Mouse (Mus musculus) large intestine, adult 2 months (tissue): ENCODE measurements around the gene S100a3. TPM values are rescaled to one million over a fixed set of nuclear protein-coding genes. Genes with fewer than 3 reads are reported as not detected.

ENCODE experiments used
- DNase-seq: peaks from one replicate; pipeline ENCODE4 v3.0.0-alpha.2; 2012; ENCODE audit warnings: low read depth, low spot score
- WGBS: fragments of 180-500 bp; shearing (Covaris S2); methylation state at CpG from one replicate; pipeline ENCODE4 v1.1.7; 2018; 5-methylcytosine and 5-hydroxymethylcytosine counted together
- polyA plus RNA-seq: library from polyadenylated mRNA; depleted of rRNA; stranded (reverse); fragments of >200 nt; gene quantifications from 2 replicates; pipeline ENCODE4 v1.2.3, GENCODE M21; 2012

S100a3 gene
- polyA plus RNA-seq, 1 experiment, result 0.76 TPM

DNA sequence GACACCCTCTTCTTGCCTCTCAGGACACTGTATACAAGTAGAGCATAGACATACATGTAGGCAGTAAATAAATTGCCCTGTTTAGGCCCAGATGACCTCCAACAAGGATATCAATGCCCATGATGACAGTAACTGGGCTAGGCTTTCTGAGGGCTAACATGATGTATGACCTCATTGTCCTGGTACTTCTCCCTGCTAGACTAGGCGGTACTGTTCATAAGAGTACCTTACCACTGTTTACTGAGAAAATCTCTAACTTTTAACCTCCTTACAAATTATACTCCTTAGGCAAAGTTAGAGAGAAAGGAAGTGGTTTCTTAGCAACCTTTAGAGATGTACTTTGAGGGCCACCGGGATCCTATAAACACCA lies 10.0 kb upstream of the S100a3 start:
- no peak for DNase-seq
- WGBS, result 42% methylated on average over 2 of the region's 2 CpGs

DNA sequence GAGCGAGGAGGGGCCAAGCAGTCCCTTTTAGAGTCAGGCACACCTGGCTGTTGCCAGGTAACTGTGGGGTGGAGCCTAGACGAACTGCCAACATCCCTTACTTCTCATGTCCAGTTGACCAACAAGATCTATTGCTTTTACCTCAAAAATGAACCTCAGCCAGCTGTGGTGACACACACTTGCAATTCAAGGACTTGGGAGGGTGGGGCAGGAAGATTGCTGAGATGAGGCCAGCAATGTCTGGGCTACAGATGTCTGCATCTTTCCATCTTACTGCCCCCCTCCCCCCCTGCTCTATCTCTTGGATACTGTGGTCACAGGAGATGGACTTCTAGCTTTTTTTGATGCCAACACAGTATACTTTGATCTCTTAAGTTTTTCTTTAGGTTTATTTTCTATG lies 8.1 kb upstream of the S100a3 start:
- WGBS, result 56% methylated on average over 2 of the region's 2 CpGs

DNA sequence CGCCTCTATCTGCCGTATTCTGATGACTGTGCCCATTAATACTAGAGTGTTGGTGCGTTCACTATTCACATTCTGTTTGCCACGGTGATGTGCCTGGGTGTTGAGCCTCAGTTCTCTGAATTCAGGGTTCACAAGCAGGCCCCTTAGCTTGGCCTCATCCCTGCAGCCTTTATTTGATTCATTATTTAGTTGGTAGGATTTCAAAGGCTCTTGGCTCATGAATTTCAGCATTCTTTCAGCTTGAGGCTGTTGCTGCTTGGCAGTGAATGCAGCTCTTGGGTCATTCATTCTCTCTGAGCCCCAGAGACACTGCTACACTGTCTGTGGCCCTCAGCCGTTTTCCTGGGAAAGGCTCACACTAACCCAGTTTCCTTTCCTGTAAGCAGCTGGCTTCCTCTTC lies 4.4 kb upstream of the S100a3 start:
- WGBS, result 68% methylated on average over 5 of the region's 5 CpGs
- DNase-seq, result no peak

More for the DNA sequence above, 8.1 kb upstream of the S100a3 start:
- no peak for DNase-seq

DNA sequence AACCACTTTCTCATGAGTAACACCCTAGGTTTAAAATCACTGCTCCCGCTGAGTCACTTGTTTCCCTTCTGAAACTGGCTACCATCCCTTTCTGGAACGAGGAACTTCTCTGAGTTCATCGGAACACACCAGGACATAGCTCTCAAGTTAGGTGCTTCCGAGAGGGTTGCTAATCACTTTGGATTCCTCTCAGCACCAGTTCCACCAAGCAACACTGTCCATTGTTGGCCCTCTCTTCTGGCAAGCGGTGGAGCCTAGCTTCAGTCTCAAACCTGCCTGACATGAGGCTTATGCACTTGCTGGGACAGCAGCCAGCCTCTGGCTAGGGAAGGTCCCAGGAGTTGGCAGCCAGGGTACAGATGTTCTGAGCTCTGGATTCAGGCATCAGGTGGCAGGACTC lies 14.3 kb downstream of the S100a3 start:
- DNase-seq, result no peak
- 67% methylated on average over 5 of the region's 5 CpGs for WGBS

DNA sequence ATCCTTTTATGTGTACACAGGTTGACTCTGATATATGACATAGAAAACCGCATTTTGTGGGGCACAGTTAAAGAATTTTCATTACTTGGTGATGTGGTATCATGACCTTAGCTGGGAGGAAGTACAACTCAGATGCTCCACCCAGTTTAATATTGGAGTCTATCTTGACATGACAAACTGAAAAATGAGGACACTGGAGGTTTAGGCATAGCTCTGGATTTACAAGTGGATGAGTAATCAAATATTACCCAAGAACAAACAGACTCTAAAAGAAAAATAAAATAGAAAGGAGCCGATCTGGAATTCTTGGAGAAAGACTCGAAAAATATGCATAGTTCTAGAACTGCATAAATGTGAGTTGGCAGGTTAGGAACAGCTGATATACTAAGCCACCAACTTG lies 14.9 kb downstream of the S100a3 start:
- 23% methylated on average over 3 of the region's 3 CpGs for WGBS
- DNase-seq, result no peak

DNA sequence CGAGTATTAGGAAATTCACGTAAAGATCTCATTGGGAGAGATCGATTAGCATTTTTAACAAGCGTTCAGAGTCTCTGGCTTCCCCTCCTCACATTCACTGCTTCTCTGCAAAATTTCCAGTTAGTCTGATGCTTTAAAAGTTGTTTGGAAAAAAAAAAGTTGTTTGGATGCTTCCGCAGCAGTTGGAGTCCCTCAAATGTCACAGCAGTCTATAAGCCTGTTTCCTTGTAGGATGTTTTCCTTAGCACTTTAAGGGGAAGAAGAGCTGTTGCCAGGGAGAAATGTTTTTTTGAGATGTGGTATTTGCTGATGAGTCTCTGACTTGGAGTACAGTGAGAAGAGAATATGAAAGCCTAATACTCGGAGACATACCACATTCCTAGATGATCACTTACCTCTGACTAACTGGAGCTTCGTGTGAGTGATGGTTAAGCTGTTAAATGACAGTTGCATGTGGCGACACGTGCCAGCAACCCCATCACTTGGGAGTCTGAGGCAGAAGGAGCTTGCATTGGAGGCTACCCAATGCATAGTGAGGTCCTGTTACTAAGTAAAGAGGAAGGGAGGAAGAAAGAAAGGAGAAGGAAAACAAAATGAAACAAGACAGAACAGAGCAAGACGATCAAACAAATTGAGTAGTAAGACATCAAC lies 16.1 kb downstream of the S100a3 start:
- WGBS, result 74% methylated on average over 10 of the region's 10 CpGs
- DNase-seq, result no peak

DNA sequence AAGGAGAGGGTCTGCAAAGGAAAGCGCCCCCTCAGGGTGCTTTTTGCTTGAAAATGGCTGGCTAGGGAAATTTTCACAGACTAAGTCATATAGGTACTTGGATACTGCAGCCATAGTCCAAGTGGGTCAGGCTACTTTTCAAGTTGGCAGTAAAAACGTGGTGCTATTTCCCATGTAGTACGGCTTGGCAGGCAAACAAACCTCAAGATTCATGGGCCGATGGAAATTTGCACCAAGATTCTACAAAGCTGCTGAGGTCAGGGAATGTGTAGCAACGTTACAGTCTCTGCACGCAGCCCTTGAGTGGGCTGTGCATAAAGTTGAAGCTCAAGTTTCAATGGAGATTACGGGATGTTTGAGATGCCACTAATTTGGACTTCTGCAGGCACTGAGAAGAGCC lies 19.1 kb downstream of the S100a3 start:
- DNase-seq, result no peak
- 68% methylated on average over 7 of the region's 7 CpGs for WGBS

DNA sequence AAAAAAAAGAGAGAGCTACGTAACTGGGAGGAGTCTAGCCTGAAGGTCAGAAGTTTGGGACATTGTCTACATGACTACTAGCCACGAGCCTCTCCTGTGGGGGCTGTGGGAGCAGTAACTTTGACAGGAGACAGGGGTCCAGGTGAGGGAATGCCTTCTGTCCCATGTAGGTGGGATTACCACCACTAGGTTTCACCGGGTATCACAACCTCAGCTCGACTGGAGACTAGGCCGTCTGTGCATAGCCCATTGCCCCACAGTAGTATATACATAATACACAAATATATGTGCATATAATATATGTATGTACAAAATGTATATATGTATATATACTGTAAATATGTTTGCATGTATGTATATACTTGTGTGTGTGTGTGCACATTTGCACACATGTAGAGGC lies 20.8 kb downstream of the S100a3 start:
- WGBS, result 98% methylated on average over 5 of the region's 5 CpGs

DNA sequence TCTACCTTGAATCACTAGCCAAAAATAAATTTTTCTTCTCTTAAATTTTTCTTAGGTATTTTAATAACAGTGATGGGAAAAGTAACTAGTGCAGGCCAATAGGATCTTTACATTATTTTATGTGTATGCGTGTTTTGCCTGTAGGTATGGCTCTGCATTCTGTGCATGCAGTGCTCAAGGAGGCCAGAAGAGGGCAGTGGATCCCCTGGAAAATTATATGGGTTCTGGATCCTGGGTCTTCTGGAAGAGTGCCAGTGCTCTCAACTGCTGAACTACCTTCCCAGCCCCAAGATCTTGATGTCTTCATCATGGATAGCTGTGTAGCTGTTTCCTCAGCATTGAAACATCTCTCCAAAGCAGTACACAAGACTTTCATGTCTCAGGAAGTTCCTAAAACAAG lies 21.8 kb downstream of the S100a3 start:
- WGBS, result 97% methylated on average over 1 of the region's 1 CpGs
- no peak for DNase-seq

More for the DNA sequence above, 20.8 kb downstream of the S100a3 start:
- no peak for DNase-seq

DNA sequence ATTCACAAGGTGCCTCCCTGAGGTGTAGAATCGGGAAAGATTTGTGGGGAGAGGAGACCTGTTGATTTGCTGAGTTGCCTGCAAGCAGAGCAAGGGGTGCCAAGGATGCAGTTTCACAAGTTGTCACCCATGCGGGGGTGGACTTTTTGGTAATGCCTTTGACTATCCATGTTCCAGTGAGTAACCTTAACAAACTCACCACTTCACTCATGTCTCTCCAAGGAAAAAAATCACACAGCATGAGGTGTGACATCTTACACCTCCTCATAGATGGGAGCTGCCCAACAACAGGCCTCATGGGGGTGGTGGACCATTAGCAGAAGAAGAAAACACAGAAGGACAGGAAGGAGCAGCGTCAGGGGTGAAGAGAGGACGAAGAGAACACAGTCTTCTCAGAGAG lies 22.2 kb downstream of the S100a3 start:
- DNase-seq, result no peak
- 92% methylated on average over 4 of the region's 4 CpGs for WGBS

DNA sequence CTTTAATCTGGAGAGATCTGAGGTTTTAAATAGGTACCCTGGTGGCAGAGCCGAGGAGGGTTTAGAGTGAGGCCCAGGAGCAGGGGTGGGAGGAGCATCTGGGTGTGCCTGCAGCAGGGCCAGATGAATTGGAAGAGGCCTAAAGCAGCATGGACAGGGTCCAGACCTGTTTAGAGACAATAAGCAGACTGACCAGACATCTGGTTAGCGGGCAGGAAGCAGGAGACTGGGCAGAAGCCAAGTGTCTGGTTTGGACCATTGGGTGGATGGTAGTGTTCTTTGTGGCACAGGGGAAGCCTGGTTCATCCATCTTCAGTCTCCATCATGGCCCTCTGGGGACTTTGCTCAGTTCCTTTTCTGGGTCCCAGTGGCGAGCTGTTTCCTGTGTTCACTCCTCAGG lies 23.5 kb downstream of the S100a3 start:
- no peak for DNase-seq
- WGBS, result 45% methylated on average over 3 of the region's 3 CpGs

DNA sequence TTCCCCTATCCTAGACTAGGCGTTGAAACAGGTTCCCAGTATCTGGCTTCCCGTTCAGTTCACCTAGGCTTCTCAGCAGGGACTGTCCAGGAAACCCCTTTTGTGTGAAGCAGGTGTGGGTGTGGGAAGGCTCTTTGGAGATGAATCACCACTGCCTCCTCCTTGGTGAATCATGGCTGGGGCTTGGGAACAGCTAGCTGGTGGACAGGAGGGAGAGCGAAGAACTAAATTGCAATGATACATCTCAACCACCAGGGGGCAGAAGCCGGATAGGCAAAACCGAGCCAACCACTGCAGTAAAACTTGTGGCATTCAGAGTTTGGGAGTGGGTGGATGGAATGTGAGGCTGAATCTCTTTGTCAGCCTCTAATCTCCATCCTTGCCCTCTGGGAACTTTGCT lies 25.2 kb downstream of the S100a3 start:
- DNase-seq, result peak; percentile 72
- whole genome bisulfite sequencing, result 12% methylated on average over 5 of the region's 5 CpGs

DNA sequence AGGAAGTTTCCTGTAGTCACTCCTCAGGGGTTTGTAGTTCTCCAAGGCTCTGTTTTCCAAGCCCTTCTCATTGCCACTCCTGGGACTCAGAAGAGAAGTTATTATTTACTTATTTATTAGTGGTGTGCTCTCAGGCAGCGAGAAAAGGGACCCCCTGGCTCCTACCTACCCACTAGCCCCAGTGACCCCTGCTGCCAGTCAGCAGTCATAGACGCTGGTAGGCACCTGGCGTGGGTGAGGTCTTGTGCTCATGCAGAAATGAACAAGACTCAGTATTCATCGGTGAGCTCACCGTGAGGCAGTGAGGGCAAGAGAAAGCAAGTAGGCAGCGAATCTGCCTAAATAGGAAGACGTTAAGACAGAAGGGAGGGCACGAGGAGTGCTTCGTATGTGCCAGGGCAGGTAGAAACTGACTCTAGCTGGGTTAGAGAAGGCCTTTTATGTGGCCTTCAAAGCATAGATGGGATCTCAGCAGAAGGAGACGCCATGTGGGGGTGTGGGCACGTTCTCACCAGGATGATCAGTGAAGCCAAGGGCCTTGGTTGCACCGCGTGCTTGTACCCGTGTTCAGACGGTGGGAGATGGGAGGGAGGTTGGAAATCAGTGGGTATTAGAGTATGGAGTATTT lies 25.8 kb downstream of the S100a3 start:
- WGBS, result 55% methylated on average over 15 of the region's 15 CpGs
- DNase-seq, result no peak

DNA sequence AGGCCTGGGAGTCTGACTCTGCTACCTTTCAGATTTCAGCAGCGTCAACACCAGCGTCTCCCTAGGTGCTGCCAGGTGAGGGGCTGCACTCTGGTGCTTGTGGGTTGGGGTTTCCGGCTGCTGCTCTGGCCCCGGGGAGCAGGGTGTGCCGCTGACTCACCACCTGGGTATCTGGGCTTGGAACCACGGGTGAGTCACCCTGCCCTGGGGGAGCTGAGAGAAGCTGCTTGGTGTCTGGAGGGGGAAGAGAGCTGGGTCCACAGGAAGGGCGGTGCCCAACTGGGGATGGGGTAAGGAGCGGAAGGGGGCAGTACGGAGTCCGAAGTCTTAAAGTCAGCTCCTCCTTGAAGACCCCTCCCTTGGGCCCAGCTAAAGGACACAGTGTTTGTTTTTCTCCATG lies 26.5 kb downstream of the S100a3 start:
- 6% methylated on average over 10 of the region's 10 CpGs for WGBS
- DNase-seq, result no peak

DNA sequence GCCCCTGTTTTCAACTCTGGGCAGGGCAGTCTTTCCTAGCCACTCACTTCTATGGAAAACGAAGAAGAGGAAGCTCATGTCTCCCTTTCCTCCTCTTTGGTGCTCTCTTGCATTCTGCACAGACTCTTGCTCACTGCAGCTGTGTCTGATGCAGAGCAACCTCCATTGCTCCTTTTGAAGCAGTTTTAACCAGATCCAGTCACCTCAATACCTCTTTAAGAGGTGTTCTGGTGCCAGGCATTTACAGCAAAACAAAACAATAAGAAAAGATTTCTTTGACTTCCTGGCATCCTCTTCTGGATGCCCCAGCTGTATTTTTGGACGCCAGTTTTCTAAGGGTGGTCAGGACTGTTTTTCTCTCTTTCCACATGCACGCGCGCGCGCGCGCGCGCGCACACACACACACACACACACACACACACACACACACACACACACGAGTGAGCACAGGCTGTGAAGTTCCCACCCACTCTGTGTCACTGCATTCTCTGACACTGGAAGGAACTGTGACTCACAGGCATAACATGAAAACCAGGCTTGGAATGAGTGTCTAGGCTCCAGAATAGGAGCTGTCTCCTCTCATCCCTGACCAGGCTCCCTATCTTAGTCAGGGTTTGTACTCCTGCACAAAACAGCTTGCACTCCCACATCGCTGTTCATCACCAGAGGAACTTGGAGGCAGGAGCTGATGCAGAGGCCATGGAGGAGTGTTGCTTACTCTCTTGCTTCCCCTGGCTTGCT lies 27.2 kb downstream of the S100a3 start:
- DNase-seq, result no peak
- 61% methylated on average over 14 of the region's 14 CpGs for WGBS

DNA sequence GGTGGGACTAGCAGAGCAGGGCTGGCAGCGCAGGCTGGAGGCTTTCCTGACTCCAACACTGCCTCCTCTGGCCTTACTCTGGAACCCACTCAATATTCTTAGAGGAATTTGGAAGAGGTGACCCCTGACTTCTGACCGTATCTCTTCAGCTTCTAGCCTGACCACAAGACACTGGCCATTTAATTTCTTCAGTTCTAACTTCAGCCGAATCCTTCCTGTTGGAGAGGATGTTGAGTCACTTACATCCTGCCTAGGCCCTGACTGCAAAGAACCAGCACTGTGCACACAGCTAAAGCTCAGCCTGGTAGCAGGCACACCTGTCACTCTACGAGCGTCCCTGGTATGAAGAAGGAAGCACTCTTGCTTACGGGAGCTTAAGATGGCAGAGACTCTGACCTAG lies 29.0 kb downstream of the S100a3 start:
- WGBS, result 79% methylated on average over 6 of the region's 6 CpGs
- DNase-seq, result no peak

DNA sequence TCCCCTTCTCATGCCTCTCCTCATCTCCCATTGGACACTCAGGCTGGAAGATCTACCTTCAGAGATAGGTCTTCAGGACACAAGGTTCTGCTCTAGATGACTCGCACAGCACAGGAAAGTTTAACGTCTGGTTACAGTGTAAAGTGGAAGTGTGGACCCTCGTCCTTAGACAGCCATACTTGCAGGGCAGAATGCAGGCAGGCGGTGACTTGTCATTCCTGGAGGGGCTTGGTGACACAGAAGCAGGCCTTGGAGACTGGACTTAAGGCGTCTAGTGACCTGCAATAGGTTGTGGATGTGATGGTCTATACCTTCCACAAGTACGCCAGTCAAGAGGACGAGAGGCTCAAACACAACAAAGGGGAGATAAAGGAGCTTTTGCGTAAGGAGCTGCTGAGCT lies 29.6 kb downstream of the S100a3 start, which contains the start of gene S100a2:
S100a2 (plus strand) TSS at position 301 of the 400 bp plus-strand sequence.
- DNase-seq, result no peak
- WGBS, result 95% methylated on average over 8 of the region's 8 CpGs

DNA sequence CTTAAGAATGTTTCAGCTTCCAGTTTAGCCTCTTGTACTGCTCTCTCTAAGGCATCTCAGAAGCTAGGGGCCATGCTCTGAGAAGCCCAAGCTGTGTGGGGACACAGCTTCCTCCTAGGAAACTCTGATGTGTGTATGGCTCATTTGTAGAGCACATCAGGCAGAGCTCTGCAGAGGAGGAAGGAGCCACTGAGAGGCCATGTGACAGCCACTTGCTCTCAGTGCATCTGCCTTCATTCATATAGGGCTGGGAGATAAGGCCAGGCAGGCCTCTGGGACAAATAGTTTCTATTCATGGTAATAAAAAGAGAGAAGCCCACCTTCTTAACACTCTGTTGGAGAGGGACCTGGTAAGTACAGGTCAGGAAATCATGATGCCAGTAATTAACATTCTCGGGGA lies 34.1 kb downstream of the S100a3 start:
- 91% methylated on average over 1 of the region's 1 CpGs for WGBS
- no peak for DNase-seq

DNA sequence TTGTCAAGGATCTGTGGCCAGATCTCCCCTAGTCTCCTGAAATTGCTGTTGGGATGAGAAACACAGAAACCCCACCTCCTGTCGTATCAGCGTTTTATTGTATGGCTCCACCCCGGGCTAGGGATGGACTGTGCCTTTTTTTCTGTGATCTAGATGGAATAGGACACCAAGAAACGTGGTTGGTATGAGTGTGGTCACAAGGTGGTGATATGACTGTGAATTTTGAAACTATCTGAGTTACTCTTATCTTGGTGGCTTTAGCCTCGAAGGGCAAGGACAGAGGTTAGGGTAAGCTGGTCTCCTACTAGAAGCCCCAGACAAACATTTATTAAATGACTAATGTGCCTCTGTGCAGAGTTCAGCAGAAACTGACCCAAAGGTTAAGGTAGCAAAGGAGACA lies 35.2 kb downstream of the S100a3 start:
- DNase-seq, result no peak
- WGBS, result 38% methylated on average over 5 of the region's 5 CpGs

DNA sequence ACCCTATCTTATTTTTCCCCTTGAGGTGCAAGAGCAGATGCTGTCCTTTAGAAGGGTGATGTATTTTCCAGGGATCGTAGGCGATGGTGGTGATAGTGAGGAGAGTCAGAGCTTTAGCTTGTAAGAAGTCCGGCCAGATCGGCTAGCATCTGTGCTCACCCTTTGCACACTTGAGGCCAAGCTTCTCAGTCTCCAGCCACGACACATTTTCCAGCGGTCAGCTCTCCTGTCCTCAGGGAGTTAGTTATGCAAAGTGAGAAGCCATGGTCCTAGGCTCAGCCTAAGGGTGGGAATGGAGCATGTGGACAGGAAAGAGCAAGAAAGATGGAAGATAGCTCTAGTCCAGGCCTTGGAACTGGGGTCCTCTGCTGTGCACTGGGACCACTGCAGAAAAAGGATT lies 36.4 kb downstream of the S100a3 start:
- 95% methylated on average over 6 of the region's 6 CpGs for WGBS
- no peak for DNase-seq

DNA sequence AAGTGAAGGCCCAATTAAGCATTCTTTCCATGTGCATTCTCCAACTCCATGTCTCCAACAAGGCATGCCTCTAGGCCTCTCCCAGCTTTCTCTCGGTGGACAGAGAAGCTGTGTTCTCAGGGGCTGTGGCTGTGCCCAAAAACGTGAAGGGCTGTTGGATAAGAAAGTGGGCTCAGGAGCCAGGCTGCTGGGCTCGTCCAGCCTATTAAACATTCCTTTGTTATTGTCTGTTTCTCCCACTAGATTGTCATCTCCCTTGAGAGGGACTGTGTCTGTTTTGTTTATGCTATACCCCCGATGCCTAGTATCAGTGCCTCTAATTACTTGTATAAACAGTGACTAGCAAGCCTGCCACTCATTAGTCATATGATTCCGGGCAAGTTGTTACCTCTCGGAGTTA lies 37.4 kb downstream of the S100a3 start:
- WGBS, result 63% methylated on average over 6 of the region's 6 CpGs
- no peak for DNase-seq
